Mouse (Mus musculus) left cerebral cortex, adult 9 months (tissue): ENCODE results near the gene Oaf.
A peak's percentile ranks its signal among the peaks of the same experiment; 100 is the strongest.

Source experiments
- DNase-seq, 2 experiments: peaks; one replicate each; pipeline ENCODE4 v3.0.0; 2022; ENCODE audit warnings: low spot score in 2 of 2

Oaf gene

DNA sequence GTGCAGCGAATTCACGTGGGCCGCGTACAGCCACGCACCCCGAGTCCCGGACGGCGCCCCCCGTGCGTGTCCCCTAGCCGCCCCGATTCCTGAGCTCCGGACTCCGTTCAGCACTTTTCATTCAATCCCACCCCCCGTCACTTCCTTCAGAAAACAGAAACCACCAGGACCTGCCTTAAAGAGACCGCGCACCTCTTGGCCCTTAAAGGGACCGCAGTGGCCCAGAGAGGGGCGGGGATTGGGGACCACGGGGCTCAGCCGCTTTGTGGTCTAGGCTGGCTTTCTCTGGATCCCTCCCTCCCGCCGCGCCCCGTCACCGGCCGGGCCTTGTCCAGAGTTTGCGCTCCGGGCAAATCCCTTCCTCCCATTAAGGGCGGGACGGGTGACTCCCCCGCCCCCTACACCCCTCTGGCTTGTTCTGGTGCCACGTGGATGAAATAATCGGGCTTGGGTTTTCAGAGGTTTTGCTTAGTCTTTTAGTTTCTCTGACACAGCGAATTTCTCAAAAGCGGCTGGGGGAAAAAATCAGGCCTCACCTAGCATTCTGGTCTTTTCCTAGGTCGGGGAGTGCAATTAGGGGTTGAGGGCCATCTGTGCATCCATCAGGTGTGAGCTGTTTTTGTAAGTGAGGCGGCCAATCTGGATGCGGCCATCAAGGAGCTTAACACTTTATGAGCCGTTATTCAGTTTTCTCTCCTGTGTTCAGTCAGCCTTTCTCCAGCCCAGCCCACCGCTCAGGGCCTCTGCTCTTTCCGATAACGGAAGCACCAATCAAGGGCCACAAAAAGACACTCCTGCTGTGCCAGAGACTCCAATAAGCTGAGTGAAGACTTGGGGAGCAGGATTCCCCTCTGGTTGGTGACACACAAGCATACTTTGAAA is at the start of gene Oaf:
Gene Oaf (minus strand): TSS at position 200 of the 882 bp plus-strand sequence.
- peak; percentile 35 to 67 for DNase-seq

DNA sequence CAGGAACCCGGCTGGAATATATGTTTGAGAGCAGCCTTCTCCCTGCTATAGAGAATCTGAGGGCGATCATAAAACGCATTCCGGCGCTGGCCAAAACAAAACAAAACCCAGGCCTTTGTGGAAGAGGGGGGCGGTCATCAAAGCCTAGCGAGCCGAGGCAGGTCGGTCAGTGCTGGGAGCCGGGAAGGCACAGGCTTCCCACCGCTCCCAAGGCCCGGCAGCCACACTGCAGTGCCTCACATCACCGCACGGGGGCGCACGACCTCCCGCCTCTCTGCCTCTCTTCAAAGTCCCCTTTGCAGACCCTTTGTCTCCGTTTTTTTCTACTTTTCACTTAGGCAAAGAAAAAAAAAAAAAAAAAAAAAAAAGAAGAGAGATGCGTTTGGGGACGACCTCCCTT is 47.2 kb upstream of the Oaf start:
- peak in 1 of 2 experiments; percentile 49 for DNase-seq

DNA sequence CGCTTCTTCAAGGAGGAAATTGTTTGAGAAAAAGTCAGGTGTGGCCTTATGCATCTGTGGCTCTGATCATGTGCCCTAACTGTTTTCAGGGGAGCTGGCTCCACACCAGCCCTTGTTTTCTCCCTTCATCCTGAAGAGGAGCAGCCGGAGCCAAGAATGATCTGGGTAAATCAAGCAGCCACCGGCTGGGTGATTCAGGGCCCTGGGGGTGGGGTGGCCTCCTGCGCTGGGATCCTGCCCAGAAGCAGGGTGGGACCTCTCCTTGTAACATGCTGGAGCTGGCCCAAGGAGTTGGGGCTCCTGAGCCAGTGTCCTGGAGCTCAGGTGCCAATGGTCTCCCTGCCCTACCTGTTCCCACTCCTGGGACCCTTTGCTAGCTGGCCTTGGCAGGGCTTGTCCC is 45.6 kb upstream of the Oaf start:
- no peak for DNase-seq

DNA sequence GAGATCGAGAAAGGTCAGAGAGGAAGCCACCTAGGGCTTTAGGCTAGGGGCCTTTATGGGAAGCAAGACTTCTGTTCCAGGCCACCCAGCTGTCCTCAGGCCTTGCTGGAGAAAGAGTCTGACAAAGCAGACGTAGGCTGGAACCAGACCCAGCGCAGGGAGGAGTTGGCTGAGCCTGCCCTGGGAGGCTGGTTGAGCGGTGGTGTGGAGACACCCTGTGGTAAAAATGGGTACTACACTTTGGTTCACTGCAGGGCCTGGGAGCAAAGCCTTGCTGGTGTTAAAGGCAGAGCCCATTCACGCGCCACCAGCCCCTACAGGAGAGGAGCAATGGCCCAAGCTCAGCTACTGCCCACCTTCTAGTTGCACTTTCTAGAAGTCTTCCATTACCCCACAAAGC is 44.6 kb upstream of the Oaf start:
- DNase-seq, result peak in 1 of 2 experiments; percentile 86

DNA sequence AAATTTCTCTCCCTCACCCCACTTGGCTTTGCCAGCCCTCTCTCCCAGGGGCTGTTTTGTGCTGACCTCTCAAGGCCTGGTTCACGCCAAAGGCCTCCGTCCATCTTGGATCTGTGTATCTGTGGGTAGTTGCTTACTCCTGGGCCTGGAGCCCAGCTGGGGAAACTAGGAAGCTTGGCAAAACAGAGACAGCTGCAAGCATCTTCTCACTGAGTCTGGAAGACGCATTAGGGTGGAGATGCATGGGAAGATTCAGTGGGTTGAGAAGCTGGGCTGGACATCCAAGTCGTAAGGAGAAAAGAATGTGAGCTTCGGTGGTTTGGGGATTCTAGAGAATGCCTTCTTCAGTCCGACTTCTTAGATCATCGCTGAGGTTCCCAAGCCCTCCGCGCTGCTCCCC is 34.0 kb upstream of the Oaf start:
- no peak for DNase-seq

DNA sequence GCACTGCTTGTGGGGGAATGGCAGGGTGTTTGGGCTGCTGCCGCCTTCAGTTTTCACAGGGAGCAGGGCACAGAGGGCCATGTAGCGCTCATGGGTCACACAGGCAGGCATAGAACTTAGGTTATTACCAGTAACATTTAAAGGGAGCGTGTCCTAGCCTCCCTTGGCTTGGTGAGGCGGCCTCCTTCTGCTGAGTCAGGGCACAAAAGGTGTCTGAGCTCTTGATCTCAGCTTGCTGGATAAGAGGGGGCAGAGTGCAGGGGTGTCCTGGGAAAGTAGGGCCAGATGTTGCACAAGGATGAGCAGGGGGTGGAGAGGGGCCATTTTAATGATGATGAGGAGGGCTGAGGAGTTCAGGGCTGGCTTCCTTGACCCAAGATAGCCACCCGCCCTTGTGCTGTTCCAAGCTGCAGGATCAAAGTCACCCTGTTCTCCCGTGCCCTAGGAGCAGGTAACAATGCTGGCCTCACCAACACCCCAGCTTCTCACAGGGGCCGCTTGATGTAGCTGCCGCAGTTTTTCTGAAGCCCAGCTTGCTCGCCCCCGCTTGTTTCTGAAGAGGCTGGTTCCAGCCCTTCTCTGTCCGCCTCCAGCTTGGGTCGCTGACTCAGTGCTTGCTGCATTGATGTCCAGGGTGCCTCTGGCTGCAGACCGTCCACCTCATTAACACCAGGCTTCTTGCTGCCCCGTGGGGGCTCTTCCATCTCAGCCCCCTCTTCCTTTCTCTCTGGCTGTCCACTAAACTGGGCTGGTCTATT is 32.2 kb upstream of the Oaf start:
- DNase-seq, result no peak

DNA sequence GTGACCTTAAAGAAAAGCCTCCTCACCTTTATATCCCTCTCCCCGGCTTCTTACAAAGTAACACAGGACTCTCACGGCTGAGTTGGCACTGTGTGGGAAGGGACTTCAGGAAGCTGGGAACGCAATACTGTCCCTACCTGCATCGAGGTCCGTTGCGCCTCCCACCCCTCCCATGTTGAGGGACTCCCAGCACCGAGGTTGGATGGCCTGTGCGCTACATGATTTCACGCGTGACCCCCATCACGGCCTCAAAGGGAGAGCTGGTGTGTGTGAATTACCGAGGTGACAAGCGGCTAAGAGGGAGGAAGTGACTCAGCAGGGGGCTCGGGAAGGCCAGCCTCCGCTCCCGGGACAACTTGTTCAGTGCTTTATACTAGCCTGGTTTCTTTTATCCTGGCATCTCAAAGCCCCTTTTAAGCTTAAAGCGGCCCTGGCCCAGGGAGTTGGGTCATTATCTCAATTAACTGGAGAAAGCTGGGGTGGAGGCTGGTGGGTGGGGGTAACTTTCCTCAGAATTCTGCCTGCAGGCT is 31.1 kb upstream of the Oaf start:
- DNase-seq, result peak in 1 of 2 experiments; percentile 39

DNA sequence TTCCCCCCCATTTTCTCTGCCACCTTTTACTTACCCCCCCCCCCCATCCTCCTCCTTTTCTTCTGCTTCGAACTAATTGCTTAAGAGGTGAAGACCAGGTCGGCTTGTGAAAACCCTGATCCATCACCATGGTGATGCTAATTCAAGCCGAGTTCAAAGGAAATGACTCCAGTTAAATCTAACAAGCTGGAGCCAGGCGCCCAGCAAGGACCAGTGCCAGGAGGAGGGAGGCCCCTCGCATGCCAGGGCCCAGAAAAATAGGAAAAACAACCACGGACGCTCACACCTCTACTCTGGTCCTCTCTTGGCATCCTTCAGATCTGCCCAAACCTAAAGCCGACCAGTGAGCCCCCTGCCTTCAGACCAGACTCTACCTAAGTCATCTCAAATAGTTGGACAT is 29.5 kb upstream of the Oaf start:
- peak in 1 of 2 experiments; percentile 40 for DNase-seq

DNA sequence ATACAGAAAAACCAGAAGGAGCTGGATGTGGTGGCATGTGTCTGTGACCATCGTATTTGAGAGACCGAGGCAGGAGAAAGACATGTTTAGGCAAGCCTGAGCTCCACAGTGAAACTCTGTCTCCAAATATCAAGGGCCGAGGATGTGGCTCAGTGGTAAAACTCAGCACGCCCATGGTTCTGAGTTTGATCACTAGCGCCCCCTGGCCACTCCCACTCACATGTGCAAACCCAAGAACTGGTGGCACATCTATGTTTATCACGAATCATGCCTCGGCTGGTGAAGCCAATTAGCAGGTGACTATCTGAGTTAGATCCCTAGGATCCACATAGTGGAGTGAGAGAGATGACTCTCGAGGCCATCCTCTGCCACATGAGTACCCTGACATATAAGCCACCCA is 27.6 kb upstream of the Oaf start:
- no peak for DNase-seq

DNA sequence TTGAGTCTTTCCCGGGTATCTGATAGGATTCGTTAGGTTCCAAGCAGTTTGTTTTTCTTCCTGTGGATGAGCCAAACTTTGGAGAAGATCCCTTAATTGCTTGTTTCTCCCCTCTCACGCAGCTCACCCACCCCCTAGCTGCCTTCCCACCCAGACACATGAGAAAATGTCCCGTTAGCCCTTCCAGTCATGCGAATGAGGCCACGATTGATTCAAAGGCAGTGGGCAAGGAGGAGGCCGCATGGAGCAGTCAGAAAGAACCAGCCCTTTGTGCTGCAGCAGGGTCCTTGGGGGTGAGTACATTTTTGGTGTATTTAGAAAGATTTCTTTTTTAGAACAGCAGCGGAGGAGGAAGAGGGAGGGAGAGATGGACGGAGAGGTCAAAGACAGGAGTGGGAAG is 25.5 kb upstream of the Oaf start:
- DNase-seq, result no peak

DNA sequence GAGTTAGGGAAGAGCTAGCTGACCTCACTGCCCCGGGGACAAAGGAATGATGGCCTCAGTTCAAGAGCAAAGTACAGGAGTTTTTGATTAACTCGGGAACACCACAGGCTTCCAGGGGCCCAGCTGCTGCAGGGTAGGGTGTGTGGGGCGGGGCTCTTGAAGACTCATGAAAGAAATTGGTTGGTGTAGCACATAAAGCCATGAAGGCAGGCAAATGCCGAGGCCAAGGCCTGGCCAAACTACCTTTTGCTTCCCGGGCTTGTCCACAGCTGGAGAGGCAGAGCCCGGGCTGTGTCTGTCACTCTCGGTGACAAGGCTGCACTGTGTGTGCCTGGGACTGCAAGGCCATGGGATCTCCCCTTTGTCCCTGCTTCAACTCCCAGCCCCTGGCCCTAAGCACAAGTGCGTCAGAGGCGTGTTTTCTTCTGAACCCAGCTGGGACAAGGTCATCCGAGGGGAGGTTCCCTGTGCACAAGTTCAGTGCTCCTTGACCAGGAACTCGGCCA is 24.3 kb upstream of the Oaf start:
- no peak for DNase-seq

DNA sequence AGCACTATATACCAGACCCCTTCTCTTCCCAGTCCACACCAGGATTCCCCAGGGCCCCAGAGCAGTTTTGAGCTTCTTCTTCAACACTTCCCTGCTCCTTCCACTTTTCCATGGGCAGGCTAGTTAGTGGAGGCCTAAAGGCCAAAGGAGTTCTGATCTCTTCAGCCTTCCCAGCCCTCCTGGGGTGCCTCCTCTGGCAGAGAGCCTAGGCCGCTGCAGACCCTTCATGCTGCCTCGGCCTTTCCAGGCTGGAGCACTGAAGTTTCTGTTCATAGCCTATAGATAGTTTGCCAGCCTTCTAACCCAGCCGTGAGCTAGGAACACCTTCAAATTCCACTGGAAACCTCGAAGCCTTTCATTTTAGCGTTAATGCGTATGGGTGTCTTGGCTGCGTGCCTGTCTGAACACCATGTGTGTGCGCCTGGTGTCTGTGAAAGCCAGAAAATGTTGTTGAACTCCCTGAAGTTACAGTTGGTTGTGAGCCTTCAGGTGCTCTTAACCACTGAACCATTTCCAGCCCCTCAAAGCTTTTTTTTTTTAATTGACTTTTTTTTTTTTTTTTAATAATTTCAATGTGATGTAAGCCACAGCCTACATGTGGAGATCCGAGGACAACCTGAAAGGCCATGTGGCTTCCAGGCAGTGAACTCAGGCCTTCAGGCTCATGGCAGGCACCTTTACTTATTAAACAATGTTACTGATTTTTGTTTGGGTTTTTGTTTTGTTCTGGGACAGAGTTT is 23.3 kb upstream of the Oaf start:
- no peak for DNase-seq

DNA sequence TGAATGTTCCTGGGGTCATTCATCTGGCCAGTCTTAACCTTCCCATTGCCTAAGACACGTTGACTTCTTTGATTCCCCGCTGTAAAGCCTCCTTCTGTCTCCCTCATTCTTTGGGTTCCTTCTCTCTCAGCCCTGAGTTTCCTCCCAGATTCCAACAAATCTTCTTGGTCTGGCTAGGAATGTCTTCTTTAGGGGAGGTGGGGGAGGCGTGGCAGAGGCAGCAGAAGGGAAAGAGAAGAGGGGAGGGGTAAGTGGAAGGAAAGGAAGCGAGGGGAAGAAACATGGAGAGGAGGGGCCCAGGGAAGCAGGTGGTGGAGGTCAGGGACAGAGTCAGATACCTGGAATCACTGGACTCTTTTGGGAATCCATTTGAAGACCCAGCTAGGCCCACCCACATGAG is 22.7 kb upstream of the Oaf start:
- no peak for DNase-seq

DNA sequence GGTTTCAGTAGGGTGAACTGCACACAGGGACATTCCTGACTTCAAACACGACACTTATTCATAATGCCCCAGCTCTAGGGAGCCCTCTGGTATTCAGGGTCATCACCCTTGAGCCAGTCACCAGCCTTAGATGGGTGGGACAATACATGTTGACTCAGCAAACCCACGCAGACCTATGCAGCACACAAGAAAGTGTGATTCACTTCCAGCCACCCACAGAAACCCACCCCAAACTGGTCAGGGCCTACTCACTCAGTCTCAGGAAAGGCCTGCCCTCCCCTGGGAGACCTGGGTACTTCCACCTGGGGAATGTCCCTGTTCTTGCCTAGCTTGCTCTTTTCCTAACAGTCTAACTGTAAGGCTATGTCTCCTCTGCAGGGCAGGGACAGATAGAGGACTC is 22.2 kb upstream of the Oaf start:
- no peak for DNase-seq

DNA sequence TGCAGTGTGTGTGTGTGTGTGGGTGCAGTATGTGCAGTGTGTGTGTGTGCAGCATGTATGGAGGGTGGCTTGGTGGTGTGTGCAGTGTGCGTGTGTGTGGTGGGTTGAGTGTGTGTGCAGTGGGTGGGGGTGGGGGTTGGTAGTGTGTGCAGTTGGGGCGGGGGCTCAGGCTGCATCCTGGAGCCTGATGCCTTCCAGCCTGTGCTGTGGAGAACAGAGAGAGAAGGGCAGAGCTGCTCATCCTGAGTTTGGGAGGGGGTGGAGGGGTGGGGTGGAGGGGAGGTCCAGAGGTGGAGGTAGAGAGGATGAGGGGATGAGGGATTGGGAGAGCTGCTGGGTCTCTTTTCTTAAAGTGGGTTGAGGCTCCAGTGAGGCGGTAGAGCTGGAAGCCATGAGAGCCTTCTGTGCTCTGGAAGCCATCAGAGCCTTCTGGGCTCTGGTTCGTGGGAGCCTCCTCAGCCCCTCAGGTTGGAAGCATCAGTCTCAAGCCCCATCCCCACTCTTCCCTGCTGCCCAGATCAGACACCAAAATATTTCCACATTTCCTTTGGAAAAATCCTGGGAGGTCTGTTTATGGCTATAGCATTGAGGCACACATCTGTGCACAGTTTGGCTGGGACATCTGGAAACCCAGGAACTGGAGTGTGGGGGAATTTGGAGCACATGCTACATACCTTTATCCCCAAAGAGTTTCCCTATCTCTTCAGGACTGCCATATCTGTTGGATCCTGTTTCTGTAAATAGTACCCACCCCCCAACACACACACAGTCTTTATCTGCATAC is 21.6 kb upstream of the Oaf start:
- no peak for DNase-seq

DNA sequence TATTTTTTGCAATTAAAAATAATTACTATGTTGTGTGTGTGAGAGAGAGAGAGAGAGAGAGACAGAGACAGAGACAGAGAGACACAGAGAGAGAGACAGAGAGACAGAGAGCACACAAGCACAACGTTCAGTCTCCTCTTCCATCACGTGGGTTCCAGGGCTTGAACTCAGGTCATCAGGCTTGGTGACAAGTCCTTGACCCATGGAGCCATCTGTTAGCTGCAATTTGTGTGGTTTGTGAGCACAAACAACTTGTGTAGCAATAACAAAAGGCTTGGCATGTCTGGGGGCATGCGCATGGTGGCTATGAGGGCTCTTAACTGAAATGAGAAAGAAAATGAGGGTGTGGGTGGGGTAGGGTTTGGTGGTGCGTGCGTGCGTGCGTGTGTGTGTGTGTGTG is 20.9 kb upstream of the Oaf start:
- no peak for DNase-seq

DNA sequence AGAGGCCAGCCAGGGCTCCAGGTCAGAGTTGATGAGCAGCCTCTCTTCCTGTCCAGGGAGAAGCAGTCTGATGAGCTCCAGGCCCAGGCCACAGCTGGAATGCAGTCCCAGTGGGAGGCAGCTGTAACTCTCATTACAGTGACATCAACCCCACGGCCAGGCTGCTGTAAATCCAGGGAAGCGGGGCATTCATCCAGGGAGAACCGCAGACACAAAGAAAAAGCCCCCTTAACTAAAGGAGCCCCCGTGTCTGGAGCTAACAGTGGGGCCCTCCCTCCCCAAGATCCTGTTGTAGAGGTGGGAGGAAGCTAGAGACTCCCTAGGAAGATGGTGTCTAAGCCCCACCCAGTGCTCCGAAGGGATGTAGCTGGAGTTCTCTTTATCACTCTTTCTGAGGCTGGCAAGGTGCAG is 13.6 kb upstream of the Oaf start:
- no peak for DNase-seq

DNA sequence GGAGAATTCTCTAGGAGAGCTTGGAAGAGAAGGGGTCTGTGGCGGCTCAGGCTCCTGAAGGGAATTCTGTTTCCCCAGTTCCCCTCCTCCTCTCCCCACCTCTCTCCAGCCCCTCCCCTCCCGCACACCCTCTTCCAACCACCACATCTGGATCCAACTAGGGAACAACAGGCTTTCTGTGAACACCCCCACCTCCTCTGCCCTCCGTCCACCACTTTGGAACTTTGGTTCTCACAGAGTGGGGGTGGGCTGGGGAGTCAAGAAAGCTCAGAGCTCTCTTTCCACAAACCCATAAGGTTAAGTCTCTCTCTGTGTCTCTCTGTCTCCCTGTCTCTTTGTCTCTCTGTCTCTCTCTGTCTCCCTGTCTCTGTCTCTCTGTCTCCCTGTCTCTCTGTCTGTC is 13.1 kb upstream of the Oaf start:
- DNase-seq, result no peak

DNA sequence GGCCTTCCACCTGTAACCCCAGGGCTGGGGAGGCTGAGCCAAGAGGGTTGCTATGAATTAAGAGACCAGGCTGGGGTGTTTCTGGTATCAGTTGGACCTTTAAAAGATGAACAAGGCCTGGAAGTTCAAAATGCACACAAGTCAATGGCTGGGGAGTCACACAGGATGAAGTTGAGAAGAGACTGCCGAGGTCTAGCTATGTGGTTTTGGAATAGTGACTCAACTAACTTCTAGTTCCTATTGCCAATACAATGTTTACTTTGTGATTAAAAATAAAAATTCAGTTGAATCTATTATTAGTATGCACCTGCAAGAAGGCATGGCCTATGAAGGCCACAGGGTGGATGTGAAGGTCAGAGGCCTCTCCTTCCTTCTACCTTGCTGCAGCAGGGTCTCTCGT is 12.1 kb upstream of the Oaf start:
- DNase-seq, result no peak

DNA sequence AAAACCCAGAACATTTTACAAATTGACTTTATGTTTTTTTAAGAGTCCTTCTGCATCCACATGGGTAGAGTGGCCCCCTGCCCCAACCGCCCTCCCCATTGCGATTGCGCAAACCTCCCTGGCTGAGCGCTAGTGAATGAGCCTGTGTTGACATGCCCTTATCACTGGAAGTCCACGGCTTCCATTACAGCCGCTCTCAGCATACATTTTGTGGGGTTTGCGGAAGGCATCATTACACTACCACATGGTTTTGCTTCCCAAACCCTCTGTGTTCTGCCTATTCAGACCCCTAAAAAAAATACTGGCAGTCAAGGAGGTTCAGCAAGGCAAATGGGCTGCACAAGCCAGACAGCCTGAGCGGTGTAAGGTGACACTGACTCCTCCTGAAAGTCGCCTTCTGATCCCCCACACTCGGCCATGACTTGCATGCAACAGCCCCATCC is 7.0 kb upstream of the Oaf start:
- no peak for DNase-seq
